Mouse (Mus musculus): ENCODE measurements around the gene Ano10.

- TF ChIP-seq POLR2A (IDR thresholded peaks at IDR 0.05; ENCODE audit: borderline replicate concordance, control insufficient read depth, low read depth, low read length), result no peak
- TF ChIP-seq CTCF (IDR thresholded peaks at IDR 0.05; ENCODE audit: control insufficient read depth, insufficient read depth, low read length), result no peak
Observed at GRCm38 (mm10) chr9:122271318-122271717, 22.9 kb downstream of the Ano10 start.

Measured in bone marrow, adult 2 months (tissue).